Mouse (Mus musculus) retina, adult 2 months (tissue): Measurements from ENCODE around the gene Rslcan18.
"Not testable (repeated sequence)": the region's sequence is repeated elsewhere in the genome, so short reads cannot be mapped to it uniquely, and the experiment has no call there.

Source experiments
- DNase-seq: peaks from one replicate; pipeline ENCODE4 v3.0.0-alpha.2; 2012; ENCODE audit warnings: low read depth, low spot score

Gene Rslcan18

DNA sequence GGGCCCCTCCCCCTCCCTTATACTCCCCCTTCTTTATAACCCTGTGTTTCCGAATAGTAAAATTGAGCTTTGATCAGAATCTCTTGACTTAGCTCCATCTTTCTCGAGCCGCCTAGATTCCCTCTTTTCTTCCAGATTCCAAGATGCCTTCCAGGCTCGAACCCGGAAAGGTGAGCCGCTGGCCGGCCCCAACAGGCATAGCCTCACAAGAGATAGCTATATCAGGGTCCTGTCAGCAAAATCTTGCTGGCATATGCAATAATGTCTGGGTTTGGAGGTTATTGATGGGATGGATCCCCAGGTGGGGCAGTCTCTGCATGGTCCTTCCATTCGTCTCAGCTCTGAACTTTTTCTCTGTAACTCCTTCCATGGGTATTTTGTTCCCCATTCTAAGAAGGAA lies at the start of gene Rslcan18:
Gene Rslcan18 (minus strand): TSS at position 101 of the 400 bp plus-strand sequence.
- DNase-seq: not testable (repeated sequence)

DNA sequence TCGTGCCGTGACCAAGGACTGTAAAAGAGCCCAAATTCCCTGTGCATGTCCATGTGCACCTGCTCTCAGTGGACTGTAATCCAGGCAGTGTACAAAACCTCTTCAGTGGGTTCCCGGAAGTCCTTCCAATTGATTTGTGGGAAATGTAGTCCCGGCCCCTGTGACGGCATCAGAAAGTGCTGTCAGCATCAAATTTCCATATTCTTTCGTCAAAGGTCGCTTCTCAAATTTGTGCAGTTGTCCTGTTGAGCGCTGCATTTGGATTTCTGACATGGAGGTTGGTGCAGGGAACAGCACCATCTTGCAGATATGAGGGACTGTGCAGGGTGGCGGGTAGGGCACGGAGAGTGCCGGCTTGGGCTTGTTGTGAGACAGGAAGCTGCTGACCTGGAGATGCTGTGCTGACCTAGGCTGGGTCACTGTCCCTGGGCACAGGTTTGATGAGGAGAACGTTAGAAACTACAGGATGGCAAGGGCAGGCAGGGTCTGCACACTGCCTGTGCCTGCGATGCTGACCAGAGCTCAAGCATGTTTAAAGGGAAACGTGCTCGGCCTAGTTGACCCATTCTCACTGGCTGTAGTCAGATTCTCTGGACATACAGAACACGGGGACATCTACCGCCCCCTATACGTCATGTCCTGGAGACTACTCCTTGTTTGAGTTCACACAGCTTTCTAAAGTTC lies 12.1 kb upstream of the Rslcan18 start:
- peak; percentile 77 for DNase-seq

DNA sequence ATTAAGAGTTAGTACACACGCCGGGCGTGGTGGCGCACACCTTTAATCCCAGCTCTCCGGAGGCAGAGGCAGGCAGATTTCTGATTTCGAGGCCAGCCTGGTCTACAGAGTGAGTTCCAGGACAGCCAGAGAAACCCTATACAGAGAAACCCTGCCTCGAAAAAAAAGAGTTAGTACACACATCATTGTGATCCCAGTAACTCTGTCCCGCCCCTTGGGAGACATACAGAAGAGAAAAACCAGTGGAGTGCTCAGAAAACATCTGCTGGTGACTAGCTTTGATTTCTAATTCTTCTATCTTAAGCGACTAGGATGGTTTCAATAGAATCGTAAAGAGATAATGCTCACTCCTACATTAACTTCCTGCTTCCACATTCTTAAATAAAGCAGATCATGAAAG lies 11.4 kb upstream of the Rslcan18 start:
- DNase-seq: not testable (repeated sequence)

GRCm38 (mm10) chr13:67124460-67124859 lies 8.4 kb upstream of the Rslcan18 start:
- no peak for DNase-seq

GRCm38 (mm10) chr13:67121360-67121759 lies 5.3 kb upstream of the Rslcan18 start, which contains the start of gene Zfp759:
Gene Zfp759 (plus strand): TSS chr13:67121660.
- DNase-seq: not testable (repeated sequence)

GRCm38 (mm10) chr13:67113287-67113686 lies 2.8 kb downstream of the Rslcan18 start:
- DNase-seq: no peak

DNA sequence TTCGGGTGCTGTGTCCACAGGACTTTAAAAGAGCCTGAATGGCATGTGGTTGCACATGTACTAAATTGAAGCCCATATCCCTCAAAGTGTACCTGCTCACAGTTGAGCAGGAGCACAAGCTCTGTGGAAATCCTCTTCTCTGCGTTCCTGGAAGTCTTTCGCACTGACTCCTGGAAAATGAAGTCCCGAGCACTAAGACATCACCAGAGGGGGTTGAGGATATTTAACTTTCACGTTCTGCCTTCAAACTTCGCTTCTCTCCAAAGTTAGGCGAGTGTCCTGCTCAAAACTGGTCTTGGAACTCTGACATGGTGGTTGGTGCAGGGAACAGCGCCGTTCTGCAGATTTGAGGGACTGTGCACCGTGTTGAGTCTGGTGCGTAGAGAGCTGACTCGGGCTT lies 4.0 kb downstream of the Rslcan18 start:
- no peak for DNase-seq

GRCm38 (mm10) chr13:67108821-67109206 lies 7.2 kb downstream of the Rslcan18 start:
- DNase-seq: no peak

- peak; percentile 93 for DNase-seq
Observed at GRCm38 (mm10) chr13:67108194-67108820, 7.8 kb downstream of the Rslcan18 start, which contains the start of gene Gm28557. Gene Gm28557 (minus strand): TSS chr13:67108604.

DNA sequence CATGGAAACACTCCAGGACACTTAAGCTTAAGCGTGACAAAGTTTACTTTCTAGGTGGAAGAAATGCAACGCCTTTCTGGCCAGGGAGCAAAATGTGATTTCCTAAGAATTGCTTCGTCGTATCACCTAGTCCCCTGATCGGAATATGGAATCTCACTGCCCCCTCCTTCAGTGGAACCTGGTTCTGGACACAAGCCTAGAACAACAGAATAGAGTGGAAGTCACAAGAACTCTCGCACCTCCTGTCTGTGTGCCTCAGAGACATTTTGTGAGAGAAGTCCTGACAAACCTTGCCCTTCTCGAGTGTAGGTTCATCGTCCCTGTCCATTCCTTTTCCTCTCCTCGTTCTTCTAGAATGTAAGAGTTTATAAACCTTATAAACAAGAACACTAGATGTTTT lies 8.4 kb downstream of the Rslcan18 start:
- DNase-seq: no peak

DNA sequence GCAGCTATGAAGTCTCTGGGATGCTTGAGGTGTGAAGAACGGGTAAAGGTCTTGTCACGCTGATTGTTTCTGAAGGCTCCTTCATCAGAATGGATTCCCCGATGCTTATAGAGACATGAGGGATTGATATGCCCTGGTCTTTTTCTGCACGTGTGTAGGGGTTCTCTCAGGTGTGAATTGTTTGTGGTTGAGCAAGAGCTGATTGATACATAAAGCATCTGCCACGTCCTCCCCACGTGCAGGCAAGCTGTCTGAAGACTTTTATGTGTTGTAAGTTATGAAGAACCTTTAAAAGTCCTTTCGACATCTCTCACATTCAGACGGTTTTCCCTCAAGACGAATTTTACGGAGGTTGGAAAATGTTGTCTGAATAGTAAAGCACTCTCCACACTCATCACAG lies 18.2 kb downstream of the Rslcan18 start, which contains the start of gene Zfp708:
Gene Zfp708 (minus strand): TSS at position 101 of the 400 bp plus-strand sequence.
- DNase-seq: no peak

DNA sequence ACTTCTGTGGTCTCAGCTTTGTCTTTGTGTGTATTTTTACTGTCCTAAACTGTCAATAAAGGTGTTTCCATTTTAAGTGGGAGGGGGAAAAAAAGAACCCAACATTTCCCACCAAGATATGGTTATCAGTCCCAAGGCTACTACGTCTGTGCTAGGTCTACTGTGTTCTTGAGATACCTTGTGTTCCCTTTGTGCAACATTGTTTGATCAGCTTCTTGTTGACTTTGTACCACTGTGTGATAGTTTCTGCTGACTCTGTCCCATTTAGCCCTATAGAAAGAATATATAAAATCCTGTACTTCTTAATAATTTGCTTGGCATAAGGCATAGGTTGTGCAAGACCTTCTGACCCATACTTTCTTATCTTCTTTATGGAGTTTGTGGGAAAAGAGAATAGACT lies 25.9 kb downstream of the Rslcan18 start:
- DNase-seq: no peak

GRCm38 (mm10) chr13:67081946-67082345 lies 34.1 kb downstream of the Rslcan18 start:
- no peak for DNase-seq

- peak; percentile 69 for DNase-seq
Observed at GRCm38 (mm10) chr13:67081142-67081713, 34.8 kb downstream of the Rslcan18 start.

GRCm38 (mm10) chr13:67077244-67077643 lies 38.8 kb downstream of the Rslcan18 start:
- DNase-seq: no peak

DNA sequence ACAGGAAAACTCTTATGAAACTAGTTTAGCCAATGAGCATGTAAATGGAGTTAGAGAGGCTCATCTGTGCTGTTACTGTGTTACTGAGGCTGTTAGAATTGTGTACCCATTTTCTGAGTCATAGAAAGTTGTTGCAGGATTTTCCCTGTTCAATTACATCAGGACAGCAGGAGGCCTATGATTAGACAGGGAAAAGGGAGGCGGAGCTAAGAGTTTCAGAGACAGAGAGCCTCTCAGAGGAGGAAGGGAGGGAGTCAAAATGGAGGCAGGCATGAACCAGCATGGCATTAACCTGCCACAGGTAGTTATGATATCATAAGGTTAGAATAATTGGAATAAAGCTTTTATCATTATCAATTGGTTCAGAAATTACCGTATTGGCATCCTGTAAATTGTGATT lies 43.3 kb downstream of the Rslcan18 start:
- no peak for DNase-seq

DNA sequence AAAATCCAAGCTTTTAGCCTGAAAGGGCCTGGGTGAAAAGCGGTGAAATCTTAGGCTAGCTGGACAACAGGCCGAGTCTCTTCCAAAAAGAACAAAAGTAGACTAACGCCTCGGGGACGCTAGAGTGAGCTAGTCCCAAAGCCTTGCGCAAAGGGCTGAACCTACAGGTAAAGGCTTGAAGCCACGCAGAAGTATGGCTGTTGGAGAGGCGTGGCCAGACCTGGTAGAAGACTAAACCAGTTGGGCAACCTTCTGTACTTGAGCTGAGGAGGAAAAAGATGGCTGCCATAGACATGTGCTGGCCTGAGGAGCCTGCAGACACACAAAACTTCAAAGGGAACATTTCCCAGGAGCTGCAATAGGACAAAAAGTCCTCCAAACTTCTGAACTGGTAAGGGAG lies 50.7 kb downstream of the Rslcan18 start:
- no peak for DNase-seq

DNA sequence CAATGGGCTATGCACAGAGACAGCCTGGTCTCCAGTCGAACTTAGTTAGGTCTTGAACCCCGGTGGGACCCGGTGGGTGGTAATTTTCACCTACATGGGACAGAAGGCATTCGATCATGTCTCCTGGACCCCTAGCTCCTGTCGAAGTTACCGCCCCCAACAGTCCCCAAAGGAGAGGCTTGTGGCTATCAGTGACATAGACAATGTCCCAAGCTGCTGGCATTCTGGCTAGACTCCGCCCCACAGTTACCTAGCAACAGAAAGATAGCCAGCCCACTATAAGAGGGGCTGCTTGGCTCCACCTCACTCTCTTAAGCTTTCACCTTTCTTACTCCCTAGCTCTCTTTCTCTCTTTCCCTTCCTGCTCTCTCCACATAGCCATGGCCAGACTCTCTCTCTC lies 53.6 kb downstream of the Rslcan18 start:
- no peak for DNase-seq

- peak; percentile 78 for DNase-seq
Observed at GRCm38 (mm10) chr13:67060786-67061358, 55.2 kb downstream of the Rslcan18 start, which contains the start of gene Zfp712. Gene Zfp712 (minus strand): TSS chr13:67061170.

GRCm38 (mm10) chr13:67060161-67060785 lies 55.8 kb downstream of the Rslcan18 start:
- no peak for DNase-seq
